Mouse (Mus musculus) lung, postnatal 0 days (tissue): ENCODE results near the gene Extl2.

Experiments used
- CTCF ChIP-seq: IDR thresholded peaks from 2 replicates; pipeline ENCODE4 v1.5.1; 2016; ENCODE audit warnings: antibody characterized with exemption, mild to moderate bottlenecking
- EP300 ChIP-seq: IDR thresholded peaks from 2 replicates; pipeline ENCODE4 v1.6.1; 2016; ENCODE audit warnings: antibody characterized with exemption, mild to moderate bottlenecking, control low read depth

DNA sequence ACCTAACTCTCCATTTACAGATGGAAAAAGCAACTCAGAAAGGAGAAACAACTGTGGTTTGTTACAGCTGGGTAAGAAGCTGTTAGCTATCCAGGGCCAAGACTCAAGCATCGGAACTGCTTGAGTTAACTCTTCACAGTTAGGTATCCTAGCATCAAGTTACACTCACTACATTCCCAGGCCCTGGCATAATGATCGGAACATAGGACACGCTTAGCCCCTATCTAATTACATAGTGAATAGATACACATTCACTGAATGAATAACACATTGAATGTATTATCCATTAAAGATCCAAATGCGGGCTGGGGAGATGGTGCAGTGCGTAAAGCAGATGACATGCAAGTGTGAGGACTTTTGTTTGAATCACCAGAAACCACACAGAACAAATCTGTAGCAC, 43.2 kb upstream of the Extl2 start:
- TF ChIP-seq CTCF (no peak), EP300 (no peak)
